Mouse (Mus musculus) stomach, postnatal 0 days (tissue): ENCODE measurements around the gene Skiv2l.

Experiments
- CTCF ChIP-seq: IDR thresholded peaks from 2 replicates; pipeline ENCODE4 v1.5.1; 2016; ENCODE audit warnings: antibody characterized with exemption, low read depth, mild to moderate bottlenecking, moderate library complexity
- EP300 ChIP-seq: optimal IDR thresholded peaks from 2 replicates; pipeline ENCODE3; 2016; ENCODE audit warnings: antibody characterized with exemption

- TF ChIP-seq CTCF (no peak), EP300 (no peak)
These were observed 2.8 kb downstream of the Skiv2l start for GRCm38 (mm10) chr17:34847192-34847591.
